Mouse (Mus musculus): ENCODE measurements around the gene Atm.

Gene Atm

DNA sequence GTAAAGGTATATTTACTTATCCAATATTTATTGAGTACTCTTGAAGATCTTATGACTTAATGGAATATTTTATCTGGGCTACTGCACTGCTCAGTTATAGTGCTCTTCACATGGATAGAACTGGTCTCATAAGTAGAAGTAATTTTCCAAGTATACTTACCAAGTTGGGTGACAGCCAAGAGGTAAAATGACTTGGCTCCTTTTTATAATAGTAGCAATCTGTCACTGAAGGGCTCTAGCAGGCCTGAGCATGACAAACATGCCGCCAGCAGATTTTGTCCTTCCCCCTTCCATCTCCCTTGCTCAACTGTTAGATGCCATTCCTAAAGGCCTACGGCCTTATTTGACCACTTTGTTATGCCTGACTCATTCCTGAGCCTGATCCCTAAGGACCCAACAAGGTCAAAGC lies 127.6 kb downstream of the Atm start:
- DNase-seq (ENCODE audit: low spot score) = no peak

DNA sequence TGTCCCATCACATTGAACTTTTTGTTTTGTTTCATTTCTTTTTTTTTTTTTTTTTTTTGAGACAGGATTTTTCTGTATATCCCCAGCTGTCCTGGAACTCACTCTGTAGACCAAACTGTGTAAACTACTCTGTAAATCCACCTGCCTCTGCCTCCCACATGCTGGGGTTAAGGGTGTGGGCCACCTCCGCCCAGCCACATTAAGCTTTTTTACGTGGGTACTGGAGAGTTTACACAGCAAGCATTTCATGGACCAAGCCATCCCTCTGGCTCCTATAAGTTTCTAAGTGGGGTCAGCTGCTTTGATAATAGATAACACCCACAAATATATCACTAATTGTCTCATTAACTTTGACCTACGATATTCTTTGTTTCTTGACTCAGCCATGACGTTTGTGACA lies 128.0 kb downstream of the Atm start:
- DNase-seq (ENCODE audit: low spot score) = no peak

DNA sequence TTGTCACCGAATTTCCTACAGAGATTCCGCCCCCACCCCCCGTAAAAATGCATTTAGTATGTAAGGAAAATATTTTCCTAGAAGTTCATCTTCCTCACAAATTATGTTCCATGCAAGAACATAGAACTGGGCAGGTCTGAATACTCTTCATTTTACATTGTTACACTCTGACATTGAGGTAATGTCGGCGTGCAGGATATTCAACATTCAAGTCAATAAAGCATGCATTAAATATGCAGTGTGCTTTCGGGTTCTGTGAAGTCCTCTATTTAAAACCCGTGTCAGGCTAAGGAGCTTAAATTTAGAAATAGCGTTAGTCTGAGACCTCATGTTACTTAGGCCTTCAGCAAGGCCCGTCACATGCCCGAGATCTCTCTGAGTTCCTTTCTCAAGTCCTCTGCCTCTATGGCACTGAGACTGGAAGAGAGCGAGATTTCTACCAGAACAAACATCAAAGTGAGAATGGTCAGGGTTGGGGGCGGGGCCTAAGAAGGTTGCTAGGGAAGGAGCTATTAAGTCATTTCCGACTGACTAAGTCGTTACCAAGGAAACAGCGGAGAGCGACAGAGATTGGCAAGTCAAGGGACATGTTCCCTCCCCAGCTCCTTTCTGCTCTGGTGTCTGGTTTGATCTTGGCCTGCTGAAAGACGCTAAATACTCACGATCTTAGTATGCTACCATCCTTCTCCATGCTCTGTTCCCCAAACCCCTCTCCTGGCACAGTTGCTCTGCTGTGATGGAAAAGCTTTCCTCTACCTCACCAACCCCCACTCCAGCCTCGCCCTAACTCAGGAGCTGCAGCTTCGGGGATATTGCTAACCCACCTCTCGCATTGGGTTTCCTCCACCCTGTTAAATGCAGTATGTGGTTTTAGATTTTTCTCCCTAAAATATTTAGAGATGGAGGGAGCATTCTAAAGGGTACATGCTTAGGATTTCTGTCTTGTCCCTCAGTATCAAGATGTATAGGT lies 131.5 kb downstream of the Atm start:
- peak; percentile 59 for DNase-seq (ENCODE audit: low spot score)

DNA sequence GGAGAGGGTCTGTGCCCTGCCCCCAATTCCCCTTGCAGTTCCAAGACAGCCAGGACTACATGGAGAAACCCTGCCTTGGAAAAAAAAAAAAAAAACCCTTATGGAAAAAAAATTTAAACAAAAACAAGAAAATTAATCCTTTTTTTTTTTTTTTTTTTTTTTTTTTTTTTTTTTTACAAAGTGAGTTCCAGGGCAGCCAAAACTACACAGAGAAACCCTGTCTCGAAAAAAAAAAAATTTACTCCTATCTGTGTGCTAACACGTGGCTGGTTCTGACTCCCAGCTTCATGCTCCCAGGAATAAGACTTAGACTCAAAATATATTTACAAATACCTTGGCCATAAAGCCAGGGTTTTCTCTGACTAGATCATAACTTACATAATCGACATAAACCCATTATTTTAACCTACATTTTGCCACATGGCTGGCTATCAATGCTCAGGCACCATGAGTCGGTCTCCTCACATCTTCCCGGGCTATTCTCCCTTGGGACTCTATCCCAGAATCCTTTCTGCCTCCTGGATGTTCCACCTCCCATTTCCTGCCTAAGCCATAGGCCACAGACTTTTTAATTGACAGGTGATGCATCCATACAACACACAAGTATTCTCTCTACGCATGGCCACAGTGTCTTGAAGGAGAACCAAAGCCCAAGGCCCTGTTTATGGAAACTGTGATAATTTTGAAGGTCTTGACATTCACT lies 132.3 kb downstream of the Atm start:
- DNase-seq (ENCODE audit: low spot score) = no peak

DNA sequence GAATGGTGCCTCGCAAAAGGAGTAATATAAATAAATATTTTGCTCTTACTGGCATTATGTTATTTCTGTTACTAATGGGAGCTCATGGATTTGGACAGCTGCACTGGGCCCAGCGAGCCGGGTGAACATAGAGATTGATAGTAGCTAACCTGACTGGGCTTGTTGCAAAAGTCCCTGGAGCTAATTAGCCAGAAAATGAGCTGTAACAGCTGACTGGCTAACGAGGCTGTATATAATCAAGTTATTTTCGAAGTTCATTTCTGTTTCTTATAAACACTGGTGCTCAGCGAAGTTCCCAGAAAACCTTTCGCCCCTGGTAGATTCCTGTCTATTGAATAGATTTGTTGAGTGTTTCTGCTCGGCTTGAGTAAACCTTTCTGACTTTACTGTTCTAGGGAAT lies 133.5 kb downstream of the Atm start:
- DNase-seq (ENCODE audit: low spot score) = no peak

DNA sequence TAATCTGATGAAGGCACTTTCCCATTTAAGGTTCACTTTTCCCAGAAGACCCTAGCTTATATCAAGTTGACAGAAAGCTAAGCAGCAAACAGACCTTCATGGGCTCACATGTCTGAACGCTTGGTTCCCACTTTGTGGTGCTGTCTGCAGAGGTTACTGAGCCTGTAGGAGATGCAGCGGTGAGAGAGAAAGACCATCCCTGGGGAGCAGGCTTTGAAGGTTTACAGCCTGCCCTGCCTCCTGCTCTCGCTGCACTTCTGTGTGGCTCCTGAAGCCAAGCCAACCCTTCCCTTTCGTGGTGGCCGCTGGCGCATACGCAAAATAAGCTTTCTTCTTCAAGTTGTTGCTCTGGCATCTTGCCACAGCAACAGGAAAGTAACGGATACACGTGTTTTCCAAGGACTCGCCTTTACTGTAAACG lies 134.2 kb downstream of the Atm start, which contains the start of gene 4930550C14Rik:
Gene 4930550C14Rik, plus strand, starts transcription at position 35 of the 421 bp plus-strand sequence.
- DNase-seq (ENCODE audit: low spot score) = no peak

DNA sequence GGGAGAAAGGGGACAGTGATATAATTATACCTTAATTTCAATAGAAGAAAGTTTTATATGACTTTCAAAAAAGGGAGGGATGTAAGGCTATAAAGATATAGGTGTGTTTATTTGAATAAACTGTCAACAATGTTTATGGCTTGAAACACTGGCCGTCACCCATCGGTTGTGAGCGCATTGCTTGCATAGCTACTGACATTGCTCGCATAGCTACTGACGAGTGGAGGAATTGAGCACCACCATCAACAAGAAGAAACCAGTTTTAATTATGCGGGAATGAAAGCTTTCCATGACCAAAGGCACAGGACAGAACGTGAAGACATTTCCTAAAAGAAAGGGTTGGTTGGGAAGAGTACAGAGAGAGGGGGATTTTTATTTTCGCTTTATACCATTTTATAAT lies 135.4 kb downstream of the Atm start:
- DNase-seq (ENCODE audit: low spot score) = no peak

DNA sequence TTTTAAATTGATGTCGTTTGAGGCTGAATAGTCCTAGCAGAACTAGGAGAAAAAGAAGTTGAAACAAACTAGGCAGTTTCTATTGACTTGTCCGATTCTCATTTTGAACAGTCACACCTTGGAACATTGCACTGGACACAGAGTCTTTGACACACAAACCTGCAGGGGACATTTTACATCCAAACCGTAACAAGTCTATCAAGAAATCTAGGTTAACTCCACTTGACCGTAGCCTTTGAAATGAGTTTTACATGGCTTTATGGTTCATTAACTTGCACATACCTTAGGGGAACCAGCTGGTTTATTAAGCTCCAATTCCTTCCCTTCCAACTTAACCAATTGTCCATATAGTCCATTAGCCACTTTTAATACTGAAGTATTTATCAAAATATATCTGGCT lies 135.8 kb downstream of the Atm start:
- no peak for DNase-seq (ENCODE audit: low spot score)

DNA sequence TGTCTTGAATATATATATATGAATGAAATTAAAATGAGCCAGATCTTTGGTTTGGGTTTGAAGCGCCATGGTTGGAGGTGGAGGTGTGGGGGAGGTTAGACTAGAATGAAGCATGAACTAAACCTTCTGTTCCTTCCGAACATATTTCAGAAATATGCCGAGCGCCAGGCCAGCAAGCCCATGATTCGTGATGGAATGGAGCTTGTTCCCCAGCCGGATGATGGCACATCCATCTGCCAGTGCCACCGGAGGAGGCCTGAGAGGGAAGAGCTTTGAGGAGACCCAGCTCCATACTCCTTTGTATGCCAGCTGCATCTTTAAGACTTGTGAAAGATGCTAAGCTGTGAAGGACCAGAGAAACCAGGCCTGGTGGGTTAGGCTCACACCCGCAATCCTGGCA lies 137.0 kb downstream of the Atm start:
- no peak for DNase-seq (ENCODE audit: low spot score)

DNA sequence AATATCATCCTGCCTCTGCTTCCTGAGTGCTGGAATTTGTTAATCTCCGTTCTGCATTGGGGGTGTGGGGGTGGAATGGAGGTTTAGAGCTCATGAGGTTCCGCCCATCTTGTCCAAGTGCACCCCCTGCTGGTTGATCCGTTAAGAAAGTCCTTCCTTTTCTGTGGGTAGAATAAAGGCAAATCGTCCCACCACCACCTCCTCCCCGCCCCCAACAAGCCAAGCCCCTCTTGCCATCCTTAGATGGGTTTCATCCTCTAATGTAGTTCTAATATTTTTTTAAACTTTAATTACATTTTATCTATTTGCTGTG lies 138.2 kb downstream of the Atm start:
- DNase-seq (ENCODE audit: low spot score) = no peak

DNA sequence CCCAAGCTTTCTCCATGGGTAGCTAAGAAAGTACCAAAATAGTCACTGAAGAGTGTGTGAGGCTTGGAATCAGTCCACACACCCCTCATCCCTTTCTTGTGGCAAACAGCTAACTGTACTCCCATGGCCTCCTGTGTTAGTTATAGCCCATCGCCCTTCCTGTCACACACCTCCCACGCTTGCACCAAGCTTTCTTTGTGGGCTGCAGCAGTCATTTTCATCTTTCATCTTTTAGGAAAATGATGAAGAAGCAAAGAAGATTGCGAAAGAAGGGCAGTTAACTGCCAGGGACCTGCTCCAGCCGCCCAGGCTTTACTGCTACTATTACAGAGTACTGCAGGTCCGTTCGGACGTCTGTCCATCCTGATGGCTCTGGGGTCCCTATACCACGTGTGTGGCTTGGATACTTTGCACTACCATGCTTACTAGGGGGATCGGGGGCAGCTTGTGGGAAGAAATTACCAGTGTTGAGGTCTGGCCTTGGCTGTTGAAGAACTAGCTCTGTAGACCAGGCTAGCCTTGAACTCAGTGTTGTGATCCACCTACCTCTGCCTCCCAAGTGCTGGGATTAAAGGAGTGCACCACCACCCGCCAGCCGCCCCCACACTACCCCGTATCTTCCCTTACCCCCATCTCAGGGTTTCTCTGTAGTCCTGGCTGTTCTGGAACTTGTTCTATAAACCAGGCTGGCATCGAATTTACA lies 138.7 kb downstream of the Atm start:
- DNase-seq (ENCODE audit: low spot score) = no peak

DNA sequence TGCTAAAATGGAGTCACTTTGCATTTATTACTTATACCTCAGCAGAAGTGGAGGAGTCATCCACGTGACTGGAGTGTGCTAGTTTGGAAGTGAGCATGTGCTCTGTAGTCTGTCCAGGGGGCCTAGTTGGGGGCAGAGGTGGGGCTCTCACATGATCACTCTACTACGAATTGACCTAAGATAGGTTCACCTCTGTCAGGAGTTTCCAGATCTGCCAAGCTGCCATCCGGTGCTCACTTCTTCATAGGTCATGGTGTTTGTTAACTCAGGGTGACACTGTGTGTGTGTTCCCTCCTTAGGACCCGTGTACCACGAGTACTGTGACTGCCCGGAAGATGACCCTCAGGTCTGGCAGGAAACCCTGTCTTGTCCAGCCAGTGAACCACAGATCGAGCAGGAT lies 146.4 kb downstream of the Atm start:
- DNase-seq (ENCODE audit: low spot score) = no peak
